9 mouse cellular contexts compared by ENCODE assay signal in the genomic region with DNA sequence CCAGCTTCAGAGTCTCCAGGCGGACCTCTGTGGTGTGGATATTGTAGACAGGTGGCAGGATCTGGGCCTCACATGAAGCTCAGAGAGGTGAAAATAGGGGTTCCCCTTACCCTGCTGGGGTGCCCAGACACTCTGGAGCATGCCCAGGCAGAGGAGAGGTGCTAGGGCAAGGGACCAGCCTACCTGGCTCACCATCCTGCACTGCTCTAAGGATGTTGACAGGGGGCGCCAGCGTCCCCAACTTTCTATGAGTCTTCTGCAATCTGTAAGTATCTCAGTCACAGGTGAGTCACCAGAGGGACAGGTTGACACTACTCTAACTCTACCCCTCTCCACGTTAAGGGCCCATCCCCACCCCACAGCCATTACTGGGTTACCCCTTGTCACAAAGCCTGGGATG. TPM values are rescaled to one million over a fixed set of nuclear protein-coding genes. Genes with fewer than 3 reads are reported as not detected.
DNase-seq lines count a peak whose midpoint lies in the region; ATAC-seq lines count a peak whose summit lies in the region.
"Had no signal": no experiment of that assay in that cellular context is flagged by ENCODE, and none has a peak within 500 bp of the region (broad histone marks: within the 10 kb centered on the region; RNA-seq: fewer than 3 reads in every experiment).

No protein-coding gene starts in this region.

- H3K4me1 ChIP-seq in forebrain, embryonic 10.5 days: peaks cover 52% of the 10 kb centered on the region
- H3K4me1 ChIP-seq in forebrain, embryonic 13.5 days: peaks cover 22% of the 10 kb centered on the region
- peaks cover 11% of the 10 kb centered on the region for H3K4me1 ChIP-seq in intestine, embryonic 16.5 days (ENCODE audit: control insufficient read depth, insufficient read depth, low read length)

- H3K4me2 ChIP-seq in forebrain, embryonic 13.5 days: no peak overlapping the region
- H3K4me2 ChIP-seq in intestine, embryonic 16.5 days (ENCODE audit: low read depth, low read length): no peak overlapping the region
- H3K4me2 ChIP-seq: liver, embryonic 13.5 days had no signal

- no peak overlapping the region for H3K4me3 ChIP-seq in forebrain, embryonic 10.5 days
- H3K4me3 ChIP-seq in forebrain, embryonic 13.5 days: no peak overlapping the region
- no peak overlapping the region for H3K4me3 ChIP-seq in intestine, embryonic 16.5 days (ENCODE audit: low read length)
- H3K4me3 ChIP-seq: liver, embryonic 13.5 days had no signal

- WGBS in forebrain, embryonic 10.5 days: 25% methylated on average over 4 of the region's 4 CpGs
- 21% methylated on average over 4 of the region's 4 CpGs for WGBS in forebrain, embryonic 13.5 days
- 28% methylated on average over 4 of the region's 4 CpGs for WGBS in intestine, embryonic 16.5 days

- DNase-seq in forebrain, embryonic 10.5 days (ENCODE audit: extremely low spot score, low spot score): no peak
- DNase-seq in retina, embryonic 14.5 days (ENCODE audit: low spot score): peak; percentile 51
- no peak for DNase-seq in retina, postnatal 1 day
- peak; percentile 46 to 52 for DNase-seq in thymus, postnatal 36 days
- no peak for DNase-seq in urinary bladder, postnatal 14 days (ENCODE audit: low spot score)
- no peak for DNase-seq in left cerebral cortex, postnatal 4 days
- DNase-seq: liver, embryonic 13.5 days had no signal

- no peak for ATAC-seq in forebrain, embryonic 13.5 days
- ATAC-seq in intestine, embryonic 16.5 days: no peak

- peaks cover 30% of the 10 kb centered on the region for H3K27me3 ChIP-seq in forebrain, embryonic 10.5 days (ENCODE audit: poor library complexity, severe bottlenecking)
- peaks cover 4% of the 10 kb centered on the region; the same call in 1 of the 2 replicates for H3K27me3 ChIP-seq in forebrain, embryonic 13.5 days
- no peaks in the 10 kb centered on the region for H3K27me3 ChIP-seq in intestine, embryonic 16.5 days (replicated peaks; ENCODE audit: control insufficient read depth, insufficient read depth, low read length)

- no peaks in the 10 kb centered on the region for H3K9me3 ChIP-seq in forebrain, embryonic 10.5 days
- H3K9me3 ChIP-seq in forebrain, embryonic 13.5 days (replicated peaks): no peaks in the 10 kb centered on the region
- no peaks in the 10 kb centered on the region for H3K9me3 ChIP-seq in intestine, embryonic 16.5 days (ENCODE audit: control insufficient read depth, low read length)
- H3K9me3 ChIP-seq: liver, embryonic 13.5 days had no signal

- peak overlapping the region; percentile 58 for H3K27ac ChIP-seq in forebrain, embryonic 10.5 days
- H3K27ac ChIP-seq in forebrain, embryonic 13.5 days: no peak overlapping the region
- 0 out of 2 replicates have a peak overlapping the region, but pooled peaks have one; percentile 33 for H3K27ac ChIP-seq in intestine, embryonic 16.5 days (ENCODE audit: low read length)
- H3K27ac ChIP-seq: liver, embryonic 13.5 days had no signal

- no peak overlapping the region for H3K9ac ChIP-seq in forebrain, embryonic 13.5 days
- no peak overlapping the region for H3K9ac ChIP-seq in intestine, embryonic 16.5 days (ENCODE audit: low read depth, low read length)
- H3K9ac ChIP-seq: liver, embryonic 13.5 days had no signal

- no peaks in the 10 kb centered on the region for H3K36me3 ChIP-seq in forebrain, embryonic 10.5 days (replicated peaks)
- no peaks in the 10 kb centered on the region for H3K36me3 ChIP-seq in forebrain, embryonic 13.5 days (ENCODE audit: poor library complexity, severe bottlenecking)
- H3K36me3 ChIP-seq in intestine, embryonic 16.5 days (ENCODE audit: control insufficient read depth, insufficient read depth, low read length): no peaks in the 10 kb centered on the region
- H3K36me3 ChIP-seq: liver, embryonic 13.5 days had no signal

- intact Hi-C loops in left cerebral cortex, postnatal 4 days (cut with DNase I): no loop called here

RNA-seq across cellular contexts. Expression of a gene that starts 5.4 kb away (rescaled TPM):
- 61.4 and 70.4 TPM in 2 replicates for polyA plus RNA-seq in forebrain, embryonic 10.5 days (2016; fragmentation: Nextera tagmentation; extraction: Ambion mirVana)
- polyA plus RNA-seq in forebrain, embryonic 13.5 days (2015; fragmentation: Nextera tagmentation; extraction: Ambion mirVana): 57.1 and 61.2 TPM in 2 replicates
- 100 and 102 TPM in 2 replicates for polyA plus RNA-seq in intestine, embryonic 16.5 days (2015; fragmentation: Nextera tagmentation; extraction: Ambion mirVana)
- 10 to 100 TPM; 12.5 to 16.7 TPM for total RNA-seq in left cerebral cortex, postnatal 4 days (2021)

RNA-seq across cellular contexts. Expression of a gene that starts 17.7 kb away (rescaled TPM):
- 2.3 and 3.8 TPM in 2 replicates for polyA plus RNA-seq in forebrain, embryonic 10.5 days (2016; fragmentation: Nextera tagmentation; extraction: Ambion mirVana)
- polyA plus RNA-seq in forebrain, embryonic 13.5 days (2015; fragmentation: Nextera tagmentation; extraction: Ambion mirVana): 4.1 TPM in 2 replicates
- 2.2 and 2.4 TPM in 2 replicates for polyA plus RNA-seq in intestine, embryonic 16.5 days (2015; fragmentation: Nextera tagmentation; extraction: Ambion mirVana)
- total RNA-seq in left cerebral cortex, postnatal 4 days (2021): 10 to 100 TPM; 76.5 to 97.2 TPM

RNA-seq across cellular contexts. Expression of a gene that starts 29.0 kb away (rescaled TPM):
- polyA plus RNA-seq in forebrain, embryonic 10.5 days (2016; fragmentation: Nextera tagmentation; extraction: Ambion mirVana): 22.4 and 24.2 TPM in 2 replicates
- polyA plus RNA-seq in forebrain, embryonic 13.5 days (2015; fragmentation: Nextera tagmentation; extraction: Ambion mirVana): 30.3 and 32.7 TPM in 2 replicates
- 20.2 and 20.9 TPM in 2 replicates for polyA plus RNA-seq in intestine, embryonic 16.5 days (2015; fragmentation: Nextera tagmentation; extraction: Ambion mirVana)
- total RNA-seq in left cerebral cortex, postnatal 4 days (2021): 10 to 100 TPM; 53.6 to 59.2 TPM

RNA-seq across cellular contexts. Expression of a gene that starts 53.2 kb away (rescaled TPM):
- polyA plus RNA-seq in forebrain, embryonic 10.5 days (2016; fragmentation: Nextera tagmentation; extraction: Ambion mirVana): 50.8 and 58.1 TPM in 2 replicates
- 62.5 and 68.8 TPM in 2 replicates for polyA plus RNA-seq in forebrain, embryonic 13.5 days (2015; fragmentation: Nextera tagmentation; extraction: Ambion mirVana)
- polyA plus RNA-seq in intestine, embryonic 16.5 days (2015; fragmentation: Nextera tagmentation; extraction: Ambion mirVana): 36.5 and 41.6 TPM in 2 replicates
- 10 to 100 TPM; 64.5 to 67.2 TPM for total RNA-seq in left cerebral cortex, postnatal 4 days (2021)

Comparison
In these comparisons a context has a peak if more than half of its experiments do, and no peak if none do; other contexts are left out.
1. DNase-seq: peak in retina, embryonic 14.5 days (single experiment) and thymus, postnatal 36 days (2 of 2); none in forebrain, embryonic 10.5 days (single experiment), retina, postnatal 1 day (single experiment), urinary bladder, postnatal 14 days (single experiment) and left cerebral cortex, postnatal 4 days (single experiment).